Comparison of ENCODE assay signal across 26 mouse cellular contexts in the genomic region with DNA sequence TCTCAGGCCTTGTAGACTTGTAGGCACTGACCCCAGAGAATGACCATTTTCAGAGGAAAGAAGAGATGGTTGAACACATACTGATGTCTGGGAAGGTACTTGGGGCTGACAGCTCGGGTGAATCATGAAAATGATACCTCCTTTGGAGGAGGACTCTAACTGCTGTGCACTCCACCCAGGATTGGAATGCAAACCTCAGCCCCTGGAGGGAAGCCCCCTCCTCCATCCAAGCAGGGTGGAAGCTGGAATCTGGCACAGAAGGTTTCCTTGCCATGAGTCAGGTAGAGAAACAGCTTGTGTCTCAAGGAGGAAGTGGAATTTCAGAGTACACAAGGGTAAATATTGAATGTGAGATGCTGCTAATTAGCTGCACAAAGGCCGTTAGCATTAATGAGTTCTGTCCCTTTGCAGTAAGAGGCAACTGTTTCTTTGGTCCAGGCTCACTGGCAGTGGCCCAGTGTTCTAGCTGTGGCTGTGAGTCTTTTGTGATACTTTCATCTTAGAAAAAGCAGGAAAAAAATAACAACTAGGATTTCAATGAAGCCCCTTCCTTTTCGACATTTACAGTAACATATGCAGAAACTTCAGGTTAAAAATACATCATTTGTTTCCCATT.
DNase-seq lines count a peak whose midpoint lies in the region; ATAC-seq and TF ChIP-seq lines count a peak whose summit lies in the region.
"Had no signal": no experiment of that assay in that cellular context is flagged by ENCODE, and none has a peak within 500 bp of the region (broad histone marks: within the 10 kb centered on the region; RNA-seq: fewer than 3 reads in every experiment).

No protein-coding gene starts in this region.

- TF ChIP-seq EP300 in ES-Bruce4 (IDR thresholded peaks at IDR 0.05; ENCODE audit: insufficient read depth, low read depth, low read length), result peak; percentile 61; the same call in 1 of the 2 replicates

- no peak overlapping the region for H3K4me3 ChIP-seq in forebrain, embryonic 13.5 days
- no peak overlapping the region for H3K4me3 ChIP-seq in forebrain, embryonic 10.5 days
- no peak overlapping the region for H3K4me3 ChIP-seq in ES-Bruce4 (ENCODE audit: low read depth, low read length)
- H3K4me3 ChIP-seq: embryonic facial prominence, embryonic 12.5 days; erythroblast, embryonic 14.5 days; hindbrain, embryonic 10.5 days; limb, embryonic 15.5 days; midbrain, embryonic 12.5 days had no signal

- no peak overlapping the region for H3K9ac ChIP-seq in forebrain, embryonic 13.5 days
- no peak overlapping the region for H3K9ac ChIP-seq in ES-Bruce4 (ENCODE audit: low read depth, poor library complexity, severe bottlenecking)
- H3K9ac ChIP-seq: embryonic facial prominence, embryonic 12.5 days; limb, embryonic 15.5 days; liver, embryonic 14.5 days; lung, embryonic 14.5 days; midbrain, embryonic 12.5 days had no signal

- H3K9me3 ChIP-seq in forebrain, embryonic 13.5 days (replicated peaks), result no peaks in the 10 kb centered on the region
- H3K9me3 ChIP-seq in forebrain, embryonic 10.5 days, result no peaks in the 10 kb centered on the region
- no peaks in the 10 kb centered on the region for H3K9me3 ChIP-seq in ES-Bruce4 (replicated peaks; ENCODE audit: control insufficient read depth, insufficient read depth, low read length, poor library complexity, severe bottlenecking)
- H3K9me3 ChIP-seq: embryonic facial prominence, embryonic 12.5 days; hindbrain, embryonic 10.5 days; limb, embryonic 15.5 days; midbrain, embryonic 12.5 days had no signal

- peaks cover 28% of the 10 kb centered on the region; the same call in 1 of the 2 replicates for H3K27me3 ChIP-seq in forebrain, embryonic 13.5 days
- H3K27me3 ChIP-seq in forebrain, embryonic 10.5 days (ENCODE audit: poor library complexity, severe bottlenecking), result no peaks in the 10 kb centered on the region
- H3K27me3 ChIP-seq in ES-Bruce4 (ENCODE audit: control insufficient read depth, insufficient read depth, low read length, poor library complexity, severe bottlenecking), result no peaks in the 10 kb centered on the region
- H3K27me3 ChIP-seq: embryonic facial prominence, embryonic 12.5 days; limb, embryonic 15.5 days; midbrain, embryonic 12.5 days had no signal

- peaks cover 15% of the 10 kb centered on the region for H3K4me1 ChIP-seq in forebrain, embryonic 13.5 days
- H3K4me1 ChIP-seq in forebrain, embryonic 10.5 days, result peaks cover 7% of the 10 kb centered on the region
- H3K4me1 ChIP-seq in ES-Bruce4 (ENCODE audit: control insufficient read depth, insufficient read depth, low read length), result no peaks in the 10 kb centered on the region
- H3K4me1 ChIP-seq: midbrain, embryonic 12.5 days had no signal

- DNase-seq in forebrain, embryonic 10.5 days (ENCODE audit: extremely low spot score, low spot score), result no peak
- DNase-seq in layer of hippocampus, postnatal 10 days (ENCODE audit: low spot score in 2 of 2), result peak; percentile 20
- no peak for DNase-seq in layer of hippocampus, postnatal 25 days (ENCODE audit: extremely low spot score in 1 of 2, low spot score in 1 of 2)
- peak; percentile 24 for DNase-seq in ZHBTc4 (ENCODE audit: low read depth, low spot score)
- no peak for DNase-seq in cerebellum, postnatal 25 days
- DNase-seq in left cerebral cortex, postnatal 36 days (ENCODE audit: low spot score in 2 of 2), result no peak
- DNase-seq: adrenal gland, postnatal 36 days; cerebellum, adult 11 months; cerebellum, postnatal 14 days; gastrocnemius, postnatal 14 days; left cerebral cortex, postnatal 4 days; lung, embryonic 14.5 days had no signal

- intact Hi-C loops in left cerebral cortex, postnatal 36 days (cut with DNase I), result no loop called here

- ATAC-seq in forebrain, embryonic 13.5 days, result 0 out of 2 replicates have a peak, but pooled peaks have one; percentile 33
- ATAC-seq: CD4-positive, CD25-positive, alpha-beta regulatory T cell, adult 4 months; forebrain, embryonic 16.5 days; intestine, embryonic 16.5 days had no signal

- 30% methylated on average over 3 of the region's 3 CpGs for WGBS in forebrain, embryonic 13.5 days
- WGBS in forebrain, embryonic 10.5 days, result 75% methylated on average over 3 of the region's 3 CpGs

- no peak for TF ChIP-seq CTCF in ES-Bruce4 (IDR thresholded peaks at IDR 0.05; ENCODE audit: low read depth, low read length)

- no peaks in the 10 kb centered on the region for H3K36me3 ChIP-seq in forebrain, embryonic 13.5 days (ENCODE audit: poor library complexity, severe bottlenecking)
- no peaks in the 10 kb centered on the region for H3K36me3 ChIP-seq in forebrain, embryonic 10.5 days (replicated peaks)
- no peaks in the 10 kb centered on the region for H3K36me3 ChIP-seq in ES-Bruce4 (ENCODE audit: control insufficient read depth, insufficient read depth, low read length, poor library complexity, severe bottlenecking)
- H3K36me3 ChIP-seq: embryonic facial prominence, embryonic 12.5 days; G1E; hindbrain, embryonic 10.5 days; limb, embryonic 15.5 days; midbrain, embryonic 12.5 days had no signal

- no peak overlapping the region for H3K4me2 ChIP-seq in forebrain, embryonic 13.5 days
- H3K4me2 ChIP-seq: embryonic facial prominence, embryonic 12.5 days; heart, embryonic 11.5 days; limb, embryonic 15.5 days; lung, embryonic 14.5 days; midbrain, embryonic 12.5 days had no signal

- no peak overlapping the region for H3K27ac ChIP-seq in forebrain, embryonic 13.5 days
- H3K27ac ChIP-seq in forebrain, embryonic 10.5 days, result no peak overlapping the region
- no peak overlapping the region for H3K27ac ChIP-seq in ES-Bruce4 (ENCODE audit: insufficient read depth, low read length)
- H3K27ac ChIP-seq: embryonic facial prominence, embryonic 12.5 days; hindbrain, embryonic 10.5 days; hindbrain, postnatal 0 days; limb, embryonic 15.5 days; liver, embryonic 14.5 days; midbrain, embryonic 12.5 days had no signal

- no peak for TF ChIP-seq POLR2A in ES-Bruce4 (IDR thresholded peaks at IDR 0.05; ENCODE audit: insufficient read depth, low read length)

Comparison
In these comparisons a context has a peak if more than half of its experiments do, and no peak if none do; other contexts are left out.
1. DNase-seq: peak in layer of hippocampus, postnatal 10 days (2 of 2) and ZHBTc4 (single experiment); none in forebrain, embryonic 10.5 days (single experiment), layer of hippocampus, postnatal 25 days (0 of 2), cerebellum, postnatal 25 days (0 of 2) and left cerebral cortex, postnatal 36 days (0 of 2).